Mouse (Mus musculus): ENCODE data around the gene Pkp4. TPM values are rescaled to one million over a fixed set of nuclear protein-coding genes. Genes with fewer than 3 reads are reported as not detected.

The Pkp4 gene
- polyA plus RNA-seq, 1 experiment from 2014 or later, result 33.6 TPM

DNA sequence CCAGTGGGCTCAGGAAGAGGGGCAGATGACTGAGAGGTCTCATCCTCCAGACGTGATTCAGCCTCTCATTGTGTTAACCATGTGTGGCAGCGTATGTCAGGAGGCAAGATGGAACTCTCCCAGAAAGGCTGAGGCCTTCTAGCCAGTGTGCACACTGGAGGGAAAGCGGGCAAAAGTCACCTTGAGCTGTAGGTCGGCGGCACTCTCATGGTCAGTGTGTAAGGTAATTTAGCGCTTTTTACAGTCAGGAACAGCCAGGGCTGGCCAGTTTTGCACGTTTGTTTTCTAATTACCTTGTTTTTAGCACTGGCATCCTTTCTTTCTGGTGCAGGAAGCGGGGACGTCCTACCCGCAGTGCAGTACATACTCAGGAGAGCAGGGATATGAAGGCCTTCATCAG, 29.5 kb downstream of the Pkp4 start:
- Histone ChIP-seq H3K4me1 (ENCODE audit: control insufficient read depth, insufficient read depth, low read length) (peaks cover 6% of the 10 kb centered on the region; the same call in 1 of the 2 replicates), H3K27ac (ENCODE audit: low read depth, low read length) (no peak overlapping the region), H3K4me3 (ENCODE audit: low read depth, low read length) (no peak overlapping the region), H3K27me3 (ENCODE audit: control insufficient read depth, insufficient read depth, low read length) (no peaks in the 10 kb centered on the region), H3K9me3 (ENCODE audit: control insufficient read depth, low read length) (no peaks in the 10 kb centered on the region), H3K4me2 (ENCODE audit: low read depth, low read length) (no peak overlapping the region), H3K36me3 (ENCODE audit: control insufficient read depth, insufficient read depth, low read length) (no peaks in the 10 kb centered on the region), H3K9ac (replicated peaks; ENCODE audit: low read depth, low read length) (no peak overlapping the region)
- no peak for ATAC-seq (ENCODE audit: low read depth)
- 88% methylated on average over 10 of the region's 10 CpGs for WGBS

DNA sequence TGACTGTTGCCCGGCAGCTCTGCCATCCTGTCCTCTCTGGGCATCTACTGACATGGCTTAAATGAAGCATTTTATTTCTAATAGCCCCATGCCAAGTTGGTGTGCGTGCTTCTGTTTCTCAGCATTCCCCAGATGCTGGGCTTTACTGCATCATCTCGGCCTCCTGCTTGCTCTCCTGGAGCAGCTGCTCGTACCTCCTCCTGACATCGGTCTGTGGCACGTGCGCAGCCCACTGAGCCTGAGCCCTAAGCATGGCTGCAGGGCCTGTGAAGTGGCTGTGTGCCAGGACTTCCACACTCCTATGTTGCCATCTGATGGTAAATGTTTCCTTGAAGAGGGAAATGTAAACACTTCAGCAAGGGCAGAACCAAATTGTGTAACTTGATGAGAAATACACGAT, 30.8 kb downstream of the Pkp4 start:
- Histone ChIP-seq H3K27me3 (ENCODE audit: control insufficient read depth, insufficient read depth, low read length) (no peaks in the 10 kb centered on the region), H3K9ac (replicated peaks; ENCODE audit: low read depth, low read length) (no peak overlapping the region), H3K9me3 (ENCODE audit: control insufficient read depth, low read length) (no peaks in the 10 kb centered on the region), H3K36me3 (ENCODE audit: control insufficient read depth, insufficient read depth, low read length) (no peaks in the 10 kb centered on the region), H3K4me2 (ENCODE audit: low read depth, low read length) (no peak overlapping the region), H3K4me3 (ENCODE audit: low read depth, low read length) (no peak overlapping the region), H3K27ac (ENCODE audit: low read depth, low read length) (0 out of 2 replicates have a peak overlapping the region, but pooled peaks have one; percentile 22), H3K4me1 (ENCODE audit: control insufficient read depth, insufficient read depth, low read length) (peaks cover 6% of the 10 kb centered on the region; the same call in 1 of the 2 replicates)
- 52% methylated on average over 8 of the region's 8 CpGs for WGBS
- ATAC-seq (ENCODE audit: low read depth), result peak; percentile 68; the same call in 1 of the 2 replicates

DNA sequence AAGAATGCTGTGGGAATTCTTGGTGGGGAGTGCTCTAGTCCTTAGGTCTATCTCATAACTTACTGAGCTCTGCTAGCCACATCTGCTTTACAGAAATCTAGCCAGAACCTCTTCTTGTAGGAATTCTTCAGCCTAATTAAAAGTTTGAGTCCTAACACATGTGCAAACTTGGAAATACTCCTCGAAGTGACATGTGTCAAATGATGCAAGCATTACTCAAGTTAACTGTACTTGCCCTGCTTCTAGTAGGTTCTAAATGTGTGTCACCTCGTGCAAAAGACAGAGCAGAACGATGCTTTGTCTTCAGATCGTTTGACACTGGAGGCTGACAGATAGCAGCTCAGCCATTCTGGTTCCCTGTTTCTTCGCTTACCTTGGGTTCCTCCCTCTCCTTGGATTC, 32.5 kb downstream of the Pkp4 start:
- Histone ChIP-seq H3K36me3 (ENCODE audit: control insufficient read depth, insufficient read depth, low read length) (no peaks in the 10 kb centered on the region), H3K27ac (ENCODE audit: low read depth, low read length) (no peak overlapping the region), H3K4me2 (ENCODE audit: low read depth, low read length) (no peak overlapping the region), H3K4me1 (ENCODE audit: control insufficient read depth, insufficient read depth, low read length) (peaks cover 6% of the 10 kb centered on the region; the same call in 1 of the 2 replicates), H3K9me3 (ENCODE audit: control insufficient read depth, low read length) (no peaks in the 10 kb centered on the region), H3K4me3 (ENCODE audit: low read depth, low read length) (no peak overlapping the region), H3K9ac (replicated peaks; ENCODE audit: low read depth, low read length) (no peak overlapping the region), H3K27me3 (ENCODE audit: control insufficient read depth, insufficient read depth, low read length) (no peaks in the 10 kb centered on the region)
- 79% methylated on average over 5 of the region's 5 CpGs for WGBS
- no peak for ATAC-seq (ENCODE audit: low read depth)

DNA sequence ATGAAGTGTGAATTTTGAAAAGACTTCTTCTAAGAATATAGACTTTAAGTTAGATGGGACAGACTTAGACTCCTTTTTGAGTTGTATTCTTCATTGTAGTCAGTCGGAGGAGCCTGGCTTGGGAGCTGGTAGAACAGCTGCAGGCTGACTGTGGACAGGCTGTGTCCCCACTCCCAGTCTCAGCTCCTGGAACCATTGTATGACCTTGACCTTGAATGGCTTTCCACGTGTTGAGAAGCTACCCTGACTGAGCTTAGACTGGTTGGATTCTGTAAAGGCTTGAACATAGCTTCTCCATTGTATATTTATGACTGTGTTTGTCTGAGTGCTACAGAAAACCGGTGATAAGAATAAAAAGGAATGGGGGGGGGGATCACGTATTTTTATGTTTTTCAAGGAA, 36.5 kb downstream of the Pkp4 start:
- no peaks in the 10 kb centered on the region for H3K36me3 ChIP-seq (ENCODE audit: control insufficient read depth, insufficient read depth, low read length)
- H3K9ac ChIP-seq (replicated peaks; ENCODE audit: low read depth, low read length), result no peak overlapping the region
- ATAC-seq (ENCODE audit: low read depth), result no peak
- H3K4me2 ChIP-seq (ENCODE audit: low read depth, low read length), result no peak overlapping the region
- H3K27ac ChIP-seq (ENCODE audit: low read depth, low read length), result no peak overlapping the region
- WGBS, result 81% methylated on average over 4 of the region's 4 CpGs
- no peaks in the 10 kb centered on the region for H3K27me3 ChIP-seq (ENCODE audit: control insufficient read depth, insufficient read depth, low read length)
- no peak overlapping the region for H3K4me3 ChIP-seq (ENCODE audit: low read depth, low read length)
- H3K9me3 ChIP-seq (ENCODE audit: control insufficient read depth, low read length), result no peaks in the 10 kb centered on the region
- H3K4me1 ChIP-seq (ENCODE audit: control insufficient read depth, insufficient read depth, low read length), result 0 out of 2 replicates have a peak, but pooled peaks cover 3% of the 10 kb centered on the region

DNA sequence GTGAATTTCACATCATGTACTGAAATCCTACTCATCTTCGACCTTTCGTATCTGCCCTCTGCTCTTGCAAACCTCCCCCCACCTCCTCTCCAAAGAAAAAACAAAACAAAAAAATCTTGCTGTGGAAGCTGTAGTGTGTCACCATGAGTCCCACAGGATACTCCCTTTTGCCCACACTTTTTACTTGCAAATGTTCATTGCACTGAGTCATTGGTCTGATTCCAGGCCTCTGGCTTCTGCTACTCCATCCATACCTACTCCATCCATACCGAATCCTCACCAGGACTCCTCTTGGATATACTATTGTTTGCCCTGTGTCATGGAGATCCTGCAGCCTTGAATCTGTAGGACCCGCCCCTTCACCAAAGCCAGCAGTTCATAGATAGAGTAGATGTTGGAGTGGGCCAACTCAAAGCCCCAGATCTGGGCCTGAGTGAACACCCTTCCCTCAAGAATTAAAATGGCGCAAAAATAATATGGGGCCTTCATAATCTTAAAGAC, 38.9 kb downstream of the Pkp4 start:
- H3K9me3 ChIP-seq (ENCODE audit: control insufficient read depth, low read length), result no peaks in the 10 kb centered on the region
- 96% methylated on average over 5 of the region's 5 CpGs for WGBS
- H3K9ac ChIP-seq (replicated peaks; ENCODE audit: low read depth, low read length), result no peak overlapping the region
- no peak overlapping the region for H3K4me2 ChIP-seq (ENCODE audit: low read depth, low read length)
- H3K27me3 ChIP-seq (ENCODE audit: control insufficient read depth, insufficient read depth, low read length), result no peaks in the 10 kb centered on the region
- ATAC-seq (ENCODE audit: low read depth), result no peak
- H3K4me1 ChIP-seq (ENCODE audit: control insufficient read depth, insufficient read depth, low read length), result peaks cover 3% of the 10 kb centered on the region; the same call in 1 of the 2 replicates
- no peaks in the 10 kb centered on the region for H3K36me3 ChIP-seq (ENCODE audit: control insufficient read depth, insufficient read depth, low read length)
- no peak overlapping the region for H3K4me3 ChIP-seq (ENCODE audit: low read depth, low read length)
- no peak overlapping the region for H3K27ac ChIP-seq (ENCODE audit: low read depth, low read length)

DNA sequence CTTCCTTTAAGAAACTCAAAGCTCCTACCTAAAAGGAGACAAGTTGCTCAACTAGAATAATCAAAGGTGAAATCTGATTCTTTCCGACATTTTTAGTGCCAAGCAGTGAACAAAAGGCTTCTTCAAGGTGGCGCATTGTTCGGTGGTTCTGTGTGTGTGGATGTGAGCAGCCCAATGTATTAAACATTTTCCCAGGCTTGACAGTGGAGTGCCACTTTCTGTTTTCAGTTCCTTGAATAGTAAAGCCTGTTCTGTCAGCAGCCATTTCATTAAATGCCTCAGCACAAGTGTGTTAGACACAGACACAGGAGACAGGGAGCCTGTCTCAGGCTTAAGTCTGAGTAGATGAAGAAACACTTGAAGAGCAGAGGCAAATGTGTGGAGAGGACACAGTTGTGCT, 39.9 kb downstream of the Pkp4 start:
- H3K27me3 ChIP-seq (ENCODE audit: control insufficient read depth, insufficient read depth, low read length), result no peaks in the 10 kb centered on the region
- no peak overlapping the region for H3K9ac ChIP-seq (replicated peaks; ENCODE audit: low read depth, low read length)
- H3K36me3 ChIP-seq (ENCODE audit: control insufficient read depth, insufficient read depth, low read length), result no peaks in the 10 kb centered on the region
- 82% methylated on average over 3 of the region's 3 CpGs for WGBS
- no peak overlapping the region for H3K4me2 ChIP-seq (ENCODE audit: low read depth, low read length)
- H3K27ac ChIP-seq (ENCODE audit: low read depth, low read length), result no peak overlapping the region
- no peak overlapping the region for H3K4me3 ChIP-seq (ENCODE audit: low read depth, low read length)
- ATAC-seq (ENCODE audit: low read depth), result no peak
- peaks cover 3% of the 10 kb centered on the region; the same call in 1 of the 2 replicates for H3K4me1 ChIP-seq (ENCODE audit: control insufficient read depth, insufficient read depth, low read length)
- no peaks in the 10 kb centered on the region for H3K9me3 ChIP-seq (ENCODE audit: control insufficient read depth, low read length)

DNA sequence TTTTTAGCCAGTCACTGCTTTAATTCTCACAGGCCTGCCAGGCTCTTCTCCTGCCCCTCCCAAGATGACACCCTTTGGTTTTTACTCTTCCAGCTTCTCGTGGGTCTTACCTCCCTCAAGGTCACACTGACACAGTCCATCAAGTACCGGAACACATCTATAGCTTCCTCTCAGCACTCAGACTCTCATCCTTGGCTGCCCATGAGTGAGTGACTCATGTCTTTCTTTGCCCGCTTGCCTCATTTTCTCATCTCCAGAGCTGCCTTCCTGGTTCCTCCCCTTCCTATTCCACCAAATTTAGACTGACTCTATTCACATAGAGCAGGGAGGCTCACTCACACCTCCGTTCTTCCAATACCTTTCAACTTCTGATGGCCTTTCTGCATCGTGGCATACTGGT, 42.3 kb downstream of the Pkp4 start:
- 78% methylated on average over 5 of the region's 5 CpGs for WGBS
- Histone ChIP-seq H3K36me3 (ENCODE audit: control insufficient read depth, insufficient read depth, low read length) (no peaks in the 10 kb centered on the region), H3K9ac (replicated peaks; ENCODE audit: low read depth, low read length) (no peak overlapping the region), H3K4me2 (ENCODE audit: low read depth, low read length) (no peak overlapping the region), H3K9me3 (ENCODE audit: control insufficient read depth, low read length) (no peaks in the 10 kb centered on the region), H3K4me3 (ENCODE audit: low read depth, low read length) (no peak overlapping the region), H3K27me3 (ENCODE audit: control insufficient read depth, insufficient read depth, low read length) (no peaks in the 10 kb centered on the region), H3K27ac (ENCODE audit: low read depth, low read length) (no peak overlapping the region), H3K4me1 (ENCODE audit: control insufficient read depth, insufficient read depth, low read length) (peaks cover 3% of the 10 kb centered on the region; the same call in 1 of the 2 replicates)
- ATAC-seq (ENCODE audit: low read depth), result no peak

DNA sequence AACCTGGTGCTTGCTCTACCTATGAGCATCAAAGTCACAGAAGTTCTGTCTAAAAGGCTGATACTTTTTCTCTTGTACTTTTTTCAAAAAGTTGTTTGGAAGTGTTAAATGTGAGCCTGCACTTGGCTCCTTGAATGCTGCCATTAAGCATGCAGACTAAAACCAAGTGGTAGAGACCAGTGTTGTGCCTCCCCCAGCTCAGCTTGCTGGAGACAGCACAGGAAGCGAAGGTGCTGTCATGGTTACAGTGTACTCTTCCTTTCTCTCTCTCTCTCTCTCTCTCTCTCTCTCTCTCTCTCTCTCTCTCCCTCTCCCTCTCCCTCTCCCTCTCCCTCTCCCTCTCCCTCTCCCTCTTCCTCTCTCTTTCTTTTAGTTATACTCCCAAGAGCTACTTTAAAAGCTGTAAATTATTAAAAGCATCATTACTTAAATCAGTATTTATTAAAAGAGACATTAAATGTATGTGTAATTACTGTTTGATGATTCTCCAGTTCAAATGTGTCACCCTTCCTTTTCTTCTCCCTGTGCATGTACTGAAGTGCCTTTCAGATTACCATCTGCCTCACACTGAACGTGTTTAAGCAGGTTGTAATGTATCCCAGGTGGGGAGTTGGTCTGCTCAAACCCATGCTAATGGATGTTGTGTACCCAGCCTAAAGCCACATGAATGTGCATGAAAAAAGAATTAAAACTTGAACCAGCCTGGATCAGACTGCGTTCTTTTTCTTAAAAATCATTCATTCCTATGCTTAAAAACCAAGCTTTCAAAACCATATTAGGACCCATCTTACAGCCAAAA, 43.2 kb downstream of the Pkp4 start:
- Histone ChIP-seq H3K36me3 (ENCODE audit: control insufficient read depth, insufficient read depth, low read length) (no peaks in the 10 kb centered on the region), H3K4me2 (ENCODE audit: low read depth, low read length) (no peak overlapping the region), H3K9ac (replicated peaks; ENCODE audit: low read depth, low read length) (no peak overlapping the region), H3K4me3 (ENCODE audit: low read depth, low read length) (no peak overlapping the region), H3K27ac (ENCODE audit: low read depth, low read length) (no peak overlapping the region), H3K27me3 (ENCODE audit: control insufficient read depth, insufficient read depth, low read length) (no peaks in the 10 kb centered on the region), H3K9me3 (ENCODE audit: control insufficient read depth, low read length) (no peaks in the 10 kb centered on the region), H3K4me1 (ENCODE audit: control insufficient read depth, insufficient read depth, low read length) (peaks cover under 1% of the 10 kb centered on the region; the same call in 1 of the 2 replicates)
- WGBS, result 55% methylated on average over 3 of the region's 3 CpGs
- peak; percentile 61; the same call in 1 of the 2 replicates for ATAC-seq (ENCODE audit: low read depth)

DNA sequence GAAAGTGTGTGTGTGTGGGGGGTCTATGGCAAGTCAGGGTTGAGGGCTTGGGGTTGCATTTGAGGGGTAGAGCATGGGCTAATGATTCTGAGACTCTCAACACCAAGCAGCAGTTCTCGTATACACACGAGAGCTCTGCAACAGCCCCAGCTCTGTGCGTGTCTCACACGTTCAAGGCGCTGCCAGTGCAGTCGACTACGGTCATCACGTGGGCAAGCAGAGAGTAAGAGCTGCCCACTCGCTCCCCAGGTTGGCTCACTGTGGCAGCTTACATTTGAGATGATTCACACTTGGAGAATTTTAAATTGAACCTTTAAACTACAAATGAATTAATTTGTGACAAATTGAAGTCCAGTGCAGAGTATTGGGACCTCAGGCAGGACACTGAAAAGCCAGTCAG, 44.4 kb downstream of the Pkp4 start:
- 90% methylated on average over 9 of the region's 9 CpGs for WGBS
- Histone ChIP-seq H3K9ac (replicated peaks; ENCODE audit: low read depth, low read length) (no peak overlapping the region), H3K4me1 (ENCODE audit: control insufficient read depth, insufficient read depth, low read length) (no peaks in the 10 kb centered on the region; the same call in 1 of the 2 replicates)

More for the DNA sequence above, 44.4 kb downstream of the Pkp4 start:
- ATAC-seq (ENCODE audit: low read depth), result no peak
- no peaks in the 10 kb centered on the region for H3K9me3 ChIP-seq (ENCODE audit: control insufficient read depth, low read length)
- no peaks in the 10 kb centered on the region for H3K36me3 ChIP-seq (ENCODE audit: control insufficient read depth, insufficient read depth, low read length)
- no peak overlapping the region for H3K4me3 ChIP-seq (ENCODE audit: low read depth, low read length)
- no peaks in the 10 kb centered on the region for H3K27me3 ChIP-seq (ENCODE audit: control insufficient read depth, insufficient read depth, low read length)
- H3K4me2 ChIP-seq (ENCODE audit: low read depth, low read length), result no peak overlapping the region
- H3K27ac ChIP-seq (ENCODE audit: low read depth, low read length), result no peak overlapping the region

All from neural tube, embryonic 14.5 days (tissue).